Mouse (Mus musculus): ENCODE measurements around the gene Fzd9.
A peak's percentile ranks its signal among the peaks of the same experiment; 100 is the strongest.
"Not testable (repeated sequence)": the region's sequence is repeated elsewhere in the genome, so short reads cannot be mapped to it uniquely, and the experiment has no call there.

Fzd9 gene

DNA sequence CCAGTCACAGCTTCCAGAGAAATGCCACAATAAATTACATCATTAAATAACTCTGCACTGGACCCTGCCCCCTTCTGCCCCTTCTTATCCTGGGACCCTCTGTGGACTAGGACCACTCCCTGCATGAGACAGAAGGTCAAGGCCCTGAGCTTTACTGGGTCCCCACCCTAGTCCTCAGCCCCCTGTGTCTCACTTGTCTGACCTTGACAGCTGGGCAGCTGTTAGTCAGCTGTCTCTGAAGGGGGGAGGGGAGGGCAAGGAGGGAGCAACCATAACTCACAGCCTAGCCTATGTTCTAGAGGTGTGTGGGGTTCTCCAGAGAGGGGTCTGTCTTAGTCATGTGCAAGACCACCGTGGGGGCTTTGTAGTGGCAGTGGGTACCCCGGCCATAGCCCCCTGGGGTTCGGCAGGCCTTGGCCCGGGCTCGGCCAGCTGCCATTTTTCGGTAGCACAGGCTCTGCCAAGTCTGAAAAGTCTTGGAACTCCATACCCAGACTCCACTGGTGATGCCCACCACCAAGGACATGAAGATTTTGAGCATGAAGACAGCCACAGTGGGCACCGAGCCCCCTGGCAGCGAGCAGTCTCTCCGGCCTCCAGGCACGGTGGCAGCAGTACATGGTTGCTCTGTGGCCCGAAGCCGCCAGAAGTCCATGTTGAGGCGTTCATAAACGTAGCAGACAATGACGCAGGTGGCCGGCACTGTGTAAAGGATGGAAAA is 1.9 kb downstream of the Fzd9 start:
- no peak for DNase-seq (ENCODE audit: low read depth, low spot score)

GRCm38 (mm10) chr5:135247337-135247736 is 3.7 kb downstream of the Fzd9 start:
- DNase-seq (ENCODE audit: low read depth, low spot score) = no peak

GRCm38 (mm10) chr5:135246531-135246930 is 4.5 kb downstream of the Fzd9 start:
- DNase-seq (ENCODE audit: low read depth, low spot score) = peak; percentile 72

DNA sequence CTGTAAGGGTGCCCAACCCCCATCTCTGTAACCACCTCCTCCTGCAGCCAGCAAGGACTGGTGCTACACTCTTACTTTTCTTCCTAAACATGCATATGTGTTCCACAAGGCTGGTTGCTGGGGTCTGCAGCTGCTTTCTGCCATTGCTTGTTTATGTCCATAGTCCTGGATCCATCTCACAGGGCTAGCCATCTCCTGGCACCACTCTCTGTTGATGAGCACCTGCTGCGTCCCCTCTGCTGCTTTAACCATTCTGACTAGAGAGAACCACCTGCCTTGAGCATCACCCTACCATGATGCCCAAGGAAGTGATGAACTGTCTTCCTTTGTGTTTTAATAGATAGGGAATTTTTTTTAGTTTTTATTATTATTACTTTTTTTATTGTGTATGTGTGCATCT is 7.9 kb downstream of the Fzd9 start:
- no peak for DNase-seq (ENCODE audit: low read depth, low spot score)

GRCm38 (mm10) chr5:135242608-135243007 is 8.4 kb downstream of the Fzd9 start:
- DNase-seq (ENCODE audit: low read depth, low spot score) = no peak

GRCm38 (mm10) chr5:135242136-135242535 is 8.9 kb downstream of the Fzd9 start:
- DNase-seq (ENCODE audit: low read depth, low spot score) = no peak

DNA sequence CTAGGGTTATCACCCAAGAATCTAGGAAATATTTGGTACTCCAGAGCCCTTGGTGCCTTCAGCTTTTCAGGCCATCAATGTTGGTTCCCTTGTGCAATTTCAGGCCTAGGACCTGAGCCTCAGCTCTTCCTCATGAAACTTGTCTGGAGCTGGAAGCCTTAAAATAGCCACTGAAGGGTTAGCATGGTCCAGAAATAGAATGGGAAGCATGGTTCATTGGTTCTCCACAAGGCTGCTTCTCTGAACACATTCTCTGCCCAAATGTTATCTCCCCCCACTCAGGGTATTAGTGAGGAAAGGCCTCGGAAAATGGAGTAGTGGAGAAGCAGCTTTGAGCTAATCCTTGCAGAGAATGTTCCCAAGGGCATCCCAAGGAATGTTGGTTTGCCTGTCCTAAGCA is 9.6 kb downstream of the Fzd9 start:
- no peak for DNase-seq (ENCODE audit: low read depth, low spot score)

- no peak for DNase-seq (ENCODE audit: low read depth, low spot score)
Observed at GRCm38 (mm10) chr5:135238832-135239231, 12.2 kb downstream of the Fzd9 start.

GRCm38 (mm10) chr5:135236571-135236970 is 14.5 kb downstream of the Fzd9 start:
- DNase-seq (ENCODE audit: low read depth, low spot score) = peak; percentile 62

DNA sequence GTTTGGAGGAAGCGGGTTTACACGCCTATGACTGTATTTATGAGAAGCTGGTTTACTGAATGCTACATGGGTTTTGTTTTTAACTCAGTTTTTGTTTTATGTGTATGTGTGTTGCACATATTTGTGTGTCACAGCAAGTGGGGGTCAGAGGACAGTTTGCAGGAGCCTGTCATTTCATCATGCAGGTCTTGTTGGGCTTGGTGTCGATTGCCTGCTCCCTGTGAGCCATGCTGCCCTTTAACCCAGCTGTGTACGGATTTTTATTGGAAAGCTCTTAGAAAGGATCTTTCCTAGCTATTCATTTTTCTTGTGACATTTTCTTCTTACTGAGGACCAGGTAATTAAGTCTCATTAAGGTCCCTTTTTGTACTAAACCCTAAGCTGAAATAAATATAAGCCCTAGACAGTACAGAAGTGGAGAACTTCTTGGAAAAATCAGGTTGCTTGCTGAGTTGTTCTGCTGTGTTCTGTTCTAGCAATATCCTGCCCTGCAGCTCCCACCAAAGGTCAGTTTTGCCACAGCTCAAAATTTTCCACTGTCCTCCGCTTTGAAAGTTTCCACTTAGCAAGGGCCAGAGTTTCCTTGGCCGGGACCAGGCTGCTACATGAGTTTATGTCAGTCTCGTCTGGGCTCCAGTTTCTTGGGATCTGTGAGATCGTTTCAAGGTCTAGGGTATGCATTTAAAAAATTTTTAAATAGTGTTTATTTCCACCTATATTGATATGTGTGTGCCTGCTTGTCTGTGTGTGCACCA is 17.7 kb downstream of the Fzd9 start:
- no peak for DNase-seq (ENCODE audit: low read depth, low spot score)

DNA sequence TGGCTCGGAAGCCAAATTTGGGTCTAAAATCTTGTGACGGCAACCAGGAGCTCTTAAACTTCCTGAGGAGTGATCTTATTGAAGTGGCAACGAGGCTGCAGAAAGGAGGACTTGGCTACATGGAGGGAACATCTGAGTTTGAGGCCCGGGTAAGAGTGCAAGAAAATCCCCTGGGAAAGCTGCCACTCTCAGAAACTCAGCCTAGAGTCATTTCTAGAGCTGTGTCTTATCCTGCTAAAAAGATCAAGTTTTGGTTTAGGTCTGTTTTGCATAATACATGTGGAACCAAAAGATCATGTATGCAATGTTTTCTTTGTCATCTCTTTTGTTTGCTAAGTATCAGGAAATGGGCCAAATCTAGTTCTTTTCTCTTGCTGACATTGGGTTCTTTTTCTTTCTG is 20.8 kb downstream of the Fzd9 start:
- DNase-seq (ENCODE audit: low read depth, low spot score) = no peak

DNA sequence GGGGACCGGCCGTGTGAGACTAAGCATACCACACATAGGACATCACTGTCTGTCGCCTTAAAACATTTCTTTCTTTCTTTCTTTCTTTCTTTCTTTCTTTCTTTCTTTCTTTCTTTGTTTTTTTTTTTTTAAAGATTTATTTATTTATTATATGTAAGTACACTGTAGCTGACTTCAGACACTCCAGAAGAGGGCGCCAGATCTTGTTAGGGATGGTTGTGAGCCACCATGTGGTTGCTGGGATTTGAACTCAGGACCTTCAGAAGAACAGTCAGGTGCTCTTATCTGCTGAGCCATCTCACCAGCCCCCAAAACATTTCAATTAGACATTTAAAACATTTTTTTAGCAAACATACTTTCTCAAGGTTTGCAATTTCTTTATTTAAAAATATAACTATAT is 25.2 kb downstream of the Fzd9 start:
- not testable (repeated sequence) for DNase-seq (ENCODE audit: low read depth, low spot score)

GRCm38 (mm10) chr5:135224169-135224568 is 26.9 kb downstream of the Fzd9 start:
- no peak for DNase-seq (ENCODE audit: low read depth, low spot score)

GRCm38 (mm10) chr5:135222066-135222465 is 29.0 kb downstream of the Fzd9 start:
- no peak for DNase-seq (ENCODE audit: low read depth, low spot score)

DNA sequence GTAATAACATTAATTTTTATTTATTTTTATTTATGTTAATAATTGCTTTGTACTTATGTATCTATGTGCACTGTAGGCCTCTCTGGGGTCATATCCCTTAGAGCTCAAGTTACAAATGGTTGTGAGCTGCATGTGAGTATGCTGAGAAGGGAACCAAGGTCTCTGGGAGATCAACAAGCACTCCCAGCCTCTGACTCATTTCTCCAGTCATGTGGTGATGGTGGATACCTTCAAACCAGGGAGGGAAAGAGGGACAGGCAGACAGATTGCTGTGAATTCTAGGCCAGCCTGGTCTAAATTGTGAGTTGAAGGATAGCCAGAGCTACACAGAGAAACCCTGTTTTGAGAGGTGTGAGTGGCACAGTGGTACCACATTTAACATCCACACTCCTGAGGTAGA is 30.1 kb downstream of the Fzd9 start:
- no peak for DNase-seq (ENCODE audit: low read depth, low spot score)

DNA sequence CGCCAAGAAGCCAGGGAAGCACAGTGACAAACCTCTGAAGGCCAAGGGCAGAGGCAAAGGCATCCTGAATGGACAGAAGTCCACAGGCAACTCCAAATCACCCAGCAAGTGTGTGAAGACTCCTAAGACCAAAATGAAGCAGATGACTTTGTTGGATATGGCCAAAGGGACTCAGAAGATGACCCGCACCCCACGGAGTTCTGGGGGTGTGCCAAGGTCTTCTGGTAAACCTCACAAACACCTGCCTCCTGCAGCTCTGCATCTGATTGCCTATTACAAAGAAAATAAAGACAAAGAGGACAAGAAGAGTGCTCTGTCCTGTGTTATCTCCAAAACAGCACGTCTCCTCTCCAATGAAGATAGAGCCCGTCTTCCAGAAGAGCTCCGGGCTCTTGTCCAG is 34.2 kb downstream of the Fzd9 start:
- DNase-seq (ENCODE audit: low read depth, low spot score) = no peak

DNA sequence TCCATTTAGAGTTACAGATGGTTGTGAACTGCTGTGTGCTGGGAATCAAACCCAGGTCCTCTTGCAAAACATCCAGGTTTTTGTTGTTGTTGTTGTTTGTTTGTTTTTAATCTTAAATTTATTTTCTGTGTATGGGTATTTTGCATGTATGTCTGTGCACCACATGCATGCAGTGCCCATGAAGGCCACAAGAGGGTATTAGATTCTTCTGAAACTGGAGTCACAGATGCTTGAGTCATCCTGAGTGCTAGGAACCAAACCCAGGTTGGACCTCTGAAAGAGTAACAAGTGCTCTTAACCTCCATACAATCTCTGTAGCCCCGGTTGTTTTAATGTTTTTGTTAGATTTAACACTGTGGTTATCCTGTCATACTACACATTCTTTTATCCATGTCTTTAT is 42.8 kb downstream of the Fzd9 start:
- peak; percentile 70 for DNase-seq (ENCODE audit: low read depth, low spot score)

- DNase-seq (ENCODE audit: low read depth, low spot score) = no peak
Observed at GRCm38 (mm10) chr5:135202763-135203162, 48.3 kb downstream of the Fzd9 start.

Measured in R1 (cell line).